ENCODE assay signal across 14 mouse cellular contexts in the genomic region with DNA sequence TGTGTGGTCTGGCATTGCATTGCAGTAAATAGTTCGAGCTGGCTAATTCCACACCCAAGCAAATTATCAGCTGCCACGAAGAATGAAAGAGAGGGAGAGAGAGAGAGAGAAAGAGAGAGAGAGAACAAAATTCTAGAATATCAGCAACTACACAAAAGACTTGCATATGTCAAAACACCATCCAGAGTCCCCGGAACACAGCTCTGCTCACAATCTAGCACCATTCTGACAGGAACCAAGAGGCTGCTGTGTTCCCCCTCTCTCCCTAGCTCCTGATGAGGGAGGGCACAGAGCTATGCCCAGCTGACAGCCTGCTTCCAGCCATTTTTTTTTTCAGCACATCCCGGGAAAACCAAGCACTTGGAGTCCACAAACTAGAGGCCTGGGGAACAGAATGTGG. TPM values are rescaled to one million over a fixed set of nuclear protein-coding genes. Genes with fewer than 3 reads are reported as not detected.
DNase-seq lines count a peak whose midpoint lies in the region; ATAC-seq and TF ChIP-seq lines count a peak whose summit lies in the region.
"Had no signal": no experiment of that assay in that cellular context is flagged by ENCODE, and none has a peak within 500 bp of the region (broad histone marks: within the 10 kb centered on the region; RNA-seq: fewer than 3 reads in every experiment).

No protein-coding gene starts in this region.

- peak overlapping the region; percentile 47; the same call in 1 of the 2 replicates for H3K9ac ChIP-seq in forebrain, embryonic 12.5 days
- no peak overlapping the region for H3K9ac ChIP-seq in forebrain, embryonic 11.5 days (ENCODE audit: low read length)
- no peak overlapping the region for H3K9ac ChIP-seq in neural tube, embryonic 15.5 days (replicated peaks)
- H3K9ac ChIP-seq: intestine, embryonic 15.5 days had no signal

- TF ChIP-seq POLR2A in spleen, adult 2 months (IDR thresholded peaks at IDR 0.05; ENCODE audit: low read depth, low read length): no peak

- H3K27me3 ChIP-seq in forebrain, embryonic 12.5 days: 0 out of 2 replicates have a peak, but pooled peaks cover 7% of the 10 kb centered on the region
- H3K27me3 ChIP-seq in forebrain, embryonic 11.5 days (ENCODE audit: control insufficient read depth, insufficient read depth, low read length): no peaks in the 10 kb centered on the region
- H3K27me3 ChIP-seq in spleen, adult 2 months (ENCODE audit: control insufficient read depth, insufficient read depth, low read length): no peaks in the 10 kb centered on the region; the same call in 1 of the 2 replicates
- no peaks in the 10 kb centered on the region for H3K27me3 ChIP-seq in neural tube, embryonic 15.5 days (replicated peaks)
- H3K27me3 ChIP-seq: intestine, embryonic 15.5 days had no signal

- WGBS in forebrain, embryonic 12.5 days: 31% methylated on average over 4 of the region's 4 CpGs
- WGBS in forebrain, embryonic 11.5 days: 54% methylated on average over 4 of the region's 4 CpGs
- 35% methylated on average over 4 of the region's 4 CpGs for WGBS in spleen, adult 2 months
- WGBS in neural tube, embryonic 15.5 days: 43% methylated on average over 4 of the region's 4 CpGs

- H3K9me3 ChIP-seq in forebrain, embryonic 12.5 days: no peaks in the 10 kb centered on the region
- no peaks in the 10 kb centered on the region for H3K9me3 ChIP-seq in forebrain, embryonic 11.5 days (ENCODE audit: control insufficient read depth, low read length)
- no peaks in the 10 kb centered on the region for H3K9me3 ChIP-seq in neural tube, embryonic 15.5 days (replicated peaks)
- H3K9me3 ChIP-seq: intestine, embryonic 15.5 days had no signal

- peak overlapping the region; percentile 75 for H3K4me2 ChIP-seq in forebrain, embryonic 12.5 days
- H3K4me2 ChIP-seq in forebrain, embryonic 11.5 days (ENCODE audit: low read depth, low read length, severe bottlenecking): no peak overlapping the region
- peak overlapping the region; percentile 98 for H3K4me2 ChIP-seq in neural tube, embryonic 15.5 days
- H3K4me2 ChIP-seq: intestine, embryonic 15.5 days had no signal

- H3K4me3 ChIP-seq in forebrain, embryonic 12.5 days (replicated peaks): peak overlapping the region; percentile 96
- H3K4me3 ChIP-seq in forebrain, embryonic 11.5 days (ENCODE audit: low read depth, low read length): no peak overlapping the region
- H3K4me3 ChIP-seq in spleen, adult 2 months (ENCODE audit: extremely low read depth, insufficient read depth, insufficient read length): no peak overlapping the region
- peak overlapping the region; percentile 81; the same call in 1 of the 2 replicates for H3K4me3 ChIP-seq in neural tube, embryonic 15.5 days (replicated peaks)
- H3K4me3 ChIP-seq: gastrocnemius, adult 2 months; intestine, embryonic 15.5 days had no signal

- H3K36me3 ChIP-seq in forebrain, embryonic 12.5 days (replicated peaks): no peaks in the 10 kb centered on the region
- no peaks in the 10 kb centered on the region for H3K36me3 ChIP-seq in forebrain, embryonic 11.5 days (ENCODE audit: control insufficient read depth, insufficient read depth, low read length)
- no peaks in the 10 kb centered on the region for H3K36me3 ChIP-seq in spleen, adult 2 months (ENCODE audit: control insufficient read depth, insufficient read depth, low read length)
- no peaks in the 10 kb centered on the region for H3K36me3 ChIP-seq in neural tube, embryonic 15.5 days
- H3K36me3 ChIP-seq: G1E; intestine, embryonic 15.5 days had no signal

- H3K4me1 ChIP-seq in forebrain, embryonic 12.5 days: peaks cover 81% of the 10 kb centered on the region
- H3K4me1 ChIP-seq in forebrain, embryonic 11.5 days (replicated peaks; ENCODE audit: control insufficient read depth, insufficient read depth, low read length): peaks cover 31% of the 10 kb centered on the region
- peaks cover 4% of the 10 kb centered on the region; the same call in 1 of the 2 replicates for H3K4me1 ChIP-seq in spleen, adult 2 months (ENCODE audit: control insufficient read depth, insufficient read depth, insufficient read length)
- H3K4me1 ChIP-seq in neural tube, embryonic 15.5 days: peaks cover 58% of the 10 kb centered on the region

- no peak for ATAC-seq in forebrain, embryonic 12.5 days (ENCODE audit: low FRiP score)
- ATAC-seq in forebrain, embryonic 11.5 days (replicated peaks; ENCODE audit: low FRiP score): no peak
- no peak for ATAC-seq in neural tube, embryonic 15.5 days (ENCODE audit: low FRiP score)
- ATAC-seq: intestine, embryonic 15.5 days had no signal

- no peak for DNase-seq in forebrain, embryonic 11.5 days (ENCODE audit: low spot score)
- no peak for DNase-seq in spleen, adult 2 months (ENCODE audit: low read depth in 1 of 2, low spot score in 2 of 2)
- DNase-seq in spleen, postnatal 10 days (ENCODE audit: low spot score in 2 of 2): no peak
- DNase-seq in induced T-regulatory cell, adult 2 months (ENCODE audit: low read depth): peak; percentile 64
- no peak for DNase-seq in cerebellum, adult 9-11 months
- DNase-seq in gastrocnemius, adult 8-10 months (ENCODE audit: low spot score in 2 of 2): no peak
- DNase-seq: cerebellum, adult 2 months; gastrocnemius, adult 2 months; kidney, postnatal 25 days had no signal

- TF ChIP-seq CTCF in spleen, adult 2 months (IDR thresholded peaks at IDR 0.05; ENCODE audit: extremely low read depth, insufficient read depth, insufficient read length, insufficient replicate concordance): no peak

- peak overlapping the region; percentile 53; the same call in 1 of the 2 replicates for H3K27ac ChIP-seq in forebrain, embryonic 12.5 days
- no peak overlapping the region for H3K27ac ChIP-seq in forebrain, embryonic 11.5 days (ENCODE audit: low read depth, low read length)
- H3K27ac ChIP-seq in spleen, adult 2 months (ENCODE audit: insufficient read depth, low read length): peak overlapping the region; percentile 49
- no peak overlapping the region for H3K27ac ChIP-seq in neural tube, embryonic 15.5 days (replicated peaks)
- H3K27ac ChIP-seq: gastrocnemius, adult 2 months; intestine, embryonic 15.5 days; macrophage had no signal

RNA-seq across cellular contexts. Expression of a gene that starts 6.6 kb away (rescaled TPM):
- polyA plus RNA-seq in forebrain, embryonic 12.5 days (2016; fragmentation: Nextera tagmentation; extraction: Ambion mirVana): 46.0 and 54.4 TPM in 2 replicates
- polyA plus RNA-seq in forebrain, embryonic 11.5 days (2014; fragmentation: Nextera tagmentation; extraction: Ambion mirVana): 19.4 and 24.2 TPM in 2 replicates
- 19.7 and 37.3 TPM in 2 replicates for polyA plus RNA-seq in spleen, adult 2 months (2012; rRNA removed)
- polyA plus RNA-seq in neural tube, embryonic 15.5 days (2015; fragmentation: Nextera tagmentation; extraction: Ambion mirVana): 21.6 and 22.2 TPM in 2 replicates
- total RNA-seq in gastrocnemius, adult 8-10 months (2022): under 1 TPM in 1 of 4 experiments, not detected in 3; 0.02 TPM
- polyA plus RNA-seq: G1E, macrophage had no signal

Comparison
In these comparisons a context has a peak if more than half of its experiments do, and no peak if none do; other contexts are left out.
1. H3K27ac ChIP-seq: peak in forebrain, embryonic 12.5 days (single experiment) and spleen, adult 2 months (single experiment); none in forebrain, embryonic 11.5 days (single experiment) and neural tube, embryonic 15.5 days (single experiment).
2. H3K4me3 ChIP-seq: peak in forebrain, embryonic 12.5 days (single experiment) and neural tube, embryonic 15.5 days (single experiment); none in forebrain, embryonic 11.5 days (single experiment) and spleen, adult 2 months (single experiment).